Mouse (Mus musculus) kidney, postnatal 36 days (tissue): Measurements from ENCODE around the gene Arsb.

Experiments used
- DNase-seq, 2 experiments: peaks; one replicate each; pipeline ENCODE4 v3.0.0; 2021 to 2022; ENCODE audit warnings: mixed read lengths in 2 of 2

Arsb gene

DNA sequence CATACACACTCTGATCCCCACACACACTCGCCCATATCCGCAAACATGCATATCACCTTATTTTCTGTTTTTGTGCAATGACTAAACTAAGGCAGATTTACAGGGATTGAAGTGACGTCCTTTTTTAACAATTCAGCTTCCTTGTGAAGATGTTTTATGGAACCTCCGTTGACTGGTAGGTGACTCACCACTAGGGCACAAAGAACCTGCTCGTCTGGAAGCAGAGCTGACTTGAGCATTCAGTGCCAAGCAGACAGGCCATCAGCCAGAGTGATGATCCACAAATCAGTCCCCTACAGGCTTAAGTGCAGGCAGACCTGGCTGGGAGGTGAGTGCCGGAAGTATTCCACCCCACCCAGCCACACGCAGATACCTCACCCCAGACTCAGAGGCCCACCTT, 120.7 kb downstream of the Arsb start:
- DNase-seq = no peak

DNA sequence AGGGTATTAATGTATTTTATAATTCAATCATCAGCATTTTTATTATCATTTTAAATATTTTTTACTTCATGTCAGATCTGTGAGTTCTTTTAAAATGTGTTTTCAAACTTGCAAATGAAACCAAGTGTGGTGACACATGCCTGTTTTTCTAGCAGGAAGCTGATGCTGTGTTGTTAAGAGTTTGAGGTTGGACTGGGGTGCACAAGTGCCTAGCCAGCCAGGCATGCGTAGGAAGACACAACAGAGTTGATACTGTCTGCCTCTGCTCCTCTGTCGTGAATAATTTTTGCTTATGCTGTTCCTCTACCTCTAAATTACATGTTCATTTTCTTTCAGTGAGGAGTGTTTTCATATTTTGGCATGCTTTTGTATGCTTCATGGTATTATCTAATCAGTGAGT, 122.7 kb downstream of the Arsb start:
- DNase-seq = no peak

DNA sequence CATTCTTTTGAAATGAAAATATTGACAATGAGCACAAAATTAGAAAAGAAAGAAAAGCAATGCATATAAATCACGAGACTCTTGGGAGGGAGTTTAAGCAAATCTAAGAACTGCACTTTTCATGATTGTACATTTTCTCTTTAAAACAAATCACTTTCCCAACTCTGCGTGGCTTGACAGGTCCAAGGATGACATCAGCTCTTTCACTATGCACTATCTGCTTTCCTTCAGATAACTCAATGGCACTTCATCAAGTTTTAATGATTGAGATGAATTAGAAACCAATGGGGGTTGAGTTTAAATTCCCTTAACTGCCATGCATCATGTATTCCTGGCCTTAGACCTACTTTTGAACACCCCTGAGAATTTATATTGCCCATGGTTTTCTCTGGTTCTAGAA, 124.0 kb downstream of the Arsb start:
- DNase-seq = no peak

DNA sequence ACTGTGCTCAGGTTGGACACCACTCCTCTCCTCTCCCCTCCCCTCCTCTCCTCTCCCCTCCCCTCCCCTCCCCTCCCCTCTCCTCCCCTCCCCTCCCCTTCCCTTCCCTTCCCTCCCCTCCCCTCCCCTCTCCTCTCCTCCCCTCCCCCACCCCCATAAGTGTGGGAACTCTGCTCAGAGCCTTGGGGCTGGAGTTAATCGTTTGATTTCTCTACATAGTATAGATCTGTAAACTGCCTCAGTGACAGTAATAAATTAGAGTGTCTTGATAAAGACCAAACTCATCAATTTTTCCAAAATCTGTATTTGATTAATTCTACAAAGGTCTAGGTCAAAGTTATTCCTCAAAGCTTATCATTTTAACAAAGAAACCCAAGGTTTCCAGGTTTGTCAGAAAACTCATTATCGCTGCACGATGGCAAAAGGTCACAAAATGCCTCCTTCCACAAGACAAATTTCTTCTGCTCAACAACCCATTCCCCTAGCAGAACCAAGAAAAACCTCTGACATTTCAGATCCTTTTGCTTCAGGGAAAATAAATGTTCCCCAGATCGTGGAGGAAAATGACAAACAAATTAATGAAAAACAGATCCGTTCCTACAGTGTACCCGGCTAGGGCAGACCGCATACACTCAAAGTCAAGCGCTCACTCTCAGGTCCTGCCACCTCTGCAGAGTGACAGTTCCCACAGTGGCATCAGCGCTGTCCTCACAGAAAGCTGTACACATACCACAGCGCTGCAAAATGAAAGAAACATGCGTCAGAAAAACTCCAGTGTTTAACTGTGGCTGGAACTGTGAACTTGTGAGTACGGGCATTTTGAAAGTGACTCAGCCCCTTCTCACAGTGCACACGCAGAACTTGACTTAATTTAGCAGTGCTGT, 126.8 kb downstream of the Arsb start:
- DNase-seq = no peak

DNA sequence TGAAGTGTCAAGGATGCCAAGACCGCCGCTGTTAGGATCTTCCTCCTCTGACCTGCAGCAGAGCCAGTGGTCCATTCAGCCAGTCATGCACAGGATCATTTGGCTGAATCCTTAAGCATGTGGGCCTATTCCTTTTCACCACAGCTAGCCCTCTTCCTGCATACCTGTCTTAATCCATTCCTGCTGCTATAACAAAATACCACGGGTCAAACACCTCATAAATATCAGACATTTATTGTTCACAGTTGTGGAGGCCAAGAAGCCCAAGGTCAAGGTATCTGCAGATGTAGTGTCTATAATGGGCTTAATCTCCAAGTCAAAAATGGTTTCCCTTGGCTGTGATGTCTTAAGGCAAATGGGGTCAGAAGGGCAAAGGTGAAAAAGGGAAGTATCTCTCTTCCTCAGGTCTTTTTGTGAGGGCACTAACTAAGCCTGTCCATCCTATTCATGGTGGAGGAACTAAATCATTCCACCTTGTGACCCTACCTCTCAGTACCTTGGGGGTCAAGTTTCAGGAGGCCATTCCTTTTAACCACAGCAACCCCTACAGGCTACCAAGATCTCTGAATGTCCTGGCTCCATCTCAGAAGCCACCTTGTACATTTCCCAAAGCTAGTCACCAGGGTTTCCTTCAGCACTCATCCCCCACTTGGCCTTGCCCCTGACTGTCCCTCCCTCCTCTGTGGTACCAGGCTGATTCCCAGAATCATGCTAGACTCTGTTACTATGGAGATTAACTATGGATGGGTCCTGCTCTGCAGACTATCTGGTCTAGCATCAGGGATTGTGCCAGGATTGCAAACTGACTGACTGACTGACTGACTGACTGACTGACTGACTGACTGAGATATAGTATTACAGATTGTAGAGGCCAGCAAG, 128.2 kb downstream of the Arsb start:
- no peak for DNase-seq

DNA sequence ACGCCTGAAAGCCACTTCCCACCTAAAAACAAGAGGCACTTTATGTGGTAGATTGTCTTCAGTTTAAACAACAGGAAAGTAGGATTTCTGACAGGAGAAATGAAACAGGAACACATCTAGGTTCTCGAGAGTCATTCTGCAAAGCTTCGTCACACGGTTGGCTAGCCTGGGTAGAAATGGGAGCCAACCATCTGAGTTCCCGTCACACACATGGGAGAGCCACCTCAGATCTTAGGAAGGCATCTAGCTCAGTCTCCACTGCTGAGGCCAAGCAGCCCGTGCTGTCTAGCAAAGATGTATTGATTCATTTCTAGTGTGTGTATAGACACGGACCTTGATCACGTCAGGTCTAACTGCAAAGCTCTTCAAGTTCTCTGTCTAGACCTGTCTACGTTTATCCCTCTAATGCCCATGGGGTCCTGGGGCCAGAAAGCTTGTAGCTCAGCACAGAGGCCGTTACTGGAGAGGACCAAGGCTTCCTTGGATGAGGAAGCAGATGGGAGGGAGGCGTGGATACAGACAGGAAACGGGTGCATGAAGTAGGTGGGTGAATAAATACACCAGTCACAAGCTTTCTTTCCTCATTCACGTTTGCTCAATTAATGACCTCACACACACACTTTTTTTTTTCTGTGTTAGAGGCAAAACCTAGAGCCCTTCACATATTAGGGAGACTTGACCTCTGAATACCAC, 129.7 kb downstream of the Arsb start:
- DNase-seq = no peak

DNA sequence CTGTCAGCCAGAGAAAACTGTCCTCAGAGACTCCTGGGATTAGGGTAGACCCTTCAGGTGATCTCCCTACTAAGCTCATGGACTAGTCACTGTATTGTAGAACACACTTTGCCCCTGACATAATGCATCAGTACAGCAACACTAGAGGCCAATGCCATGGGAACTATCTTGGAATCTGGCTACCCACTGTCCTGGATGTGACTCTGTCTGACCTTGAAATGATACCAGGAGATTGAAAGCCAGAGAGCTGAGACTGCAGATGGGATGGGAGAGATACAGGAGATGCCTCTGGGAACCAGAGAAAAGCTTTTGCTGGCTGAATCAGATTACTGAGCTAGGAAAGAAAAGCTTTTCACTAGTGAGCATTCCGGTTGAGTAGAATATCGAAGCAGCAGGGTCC, 130.7 kb downstream of the Arsb start:
- DNase-seq = no peak

DNA sequence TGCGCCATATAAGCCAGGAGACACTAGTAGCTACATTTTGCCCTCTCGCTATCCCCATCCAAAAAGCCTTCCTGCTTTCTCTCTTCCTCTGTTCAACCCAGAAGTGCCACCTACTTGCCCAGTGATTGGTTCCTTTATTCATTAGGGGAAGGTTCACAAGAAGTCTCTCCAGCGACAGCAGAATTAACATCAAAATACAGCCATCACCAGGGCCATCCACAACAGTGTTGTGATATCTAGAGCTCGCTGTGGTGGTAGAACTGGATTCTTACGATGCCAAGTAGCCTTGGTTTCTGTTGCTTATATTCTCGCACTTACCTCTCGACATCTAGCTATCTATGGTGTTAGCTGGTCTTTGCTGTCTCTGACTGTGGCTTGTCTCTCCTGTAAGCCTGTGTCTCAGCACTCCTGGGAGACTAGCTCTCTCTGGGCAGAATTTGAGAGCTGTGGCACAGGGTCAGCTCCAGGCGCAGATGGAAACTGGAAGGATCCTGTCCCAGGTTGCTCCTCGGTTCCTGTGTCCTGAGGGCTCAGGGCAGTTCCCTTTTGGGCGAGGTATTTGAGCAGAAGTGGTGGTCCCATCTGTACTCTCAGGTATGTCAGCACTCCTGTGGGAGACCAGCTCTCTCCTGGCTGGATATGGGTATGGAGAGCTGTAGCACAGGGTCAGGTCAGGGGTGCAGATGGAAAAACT, 135.3 kb downstream of the Arsb start:
- no peak for DNase-seq

DNA sequence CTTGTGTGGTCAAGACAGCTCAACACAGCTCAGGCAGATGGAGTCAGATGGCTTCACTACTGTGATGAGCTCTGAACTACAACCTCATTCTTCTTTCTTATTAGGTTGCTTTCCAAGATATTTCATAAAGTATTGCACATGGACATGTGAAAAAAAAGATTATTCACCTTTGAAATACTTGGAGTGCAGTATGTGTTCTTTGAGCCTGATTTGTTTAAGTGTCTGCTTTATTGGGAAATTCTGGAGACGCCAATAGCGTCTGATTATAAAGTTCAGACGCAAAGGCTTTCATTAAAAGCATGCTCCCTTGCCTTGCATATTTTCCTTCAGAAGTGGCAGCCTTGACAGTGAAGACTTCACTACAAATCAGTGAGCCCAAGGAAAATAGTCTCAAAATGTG, 136.5 kb downstream of the Arsb start:
- no peak for DNase-seq

DNA sequence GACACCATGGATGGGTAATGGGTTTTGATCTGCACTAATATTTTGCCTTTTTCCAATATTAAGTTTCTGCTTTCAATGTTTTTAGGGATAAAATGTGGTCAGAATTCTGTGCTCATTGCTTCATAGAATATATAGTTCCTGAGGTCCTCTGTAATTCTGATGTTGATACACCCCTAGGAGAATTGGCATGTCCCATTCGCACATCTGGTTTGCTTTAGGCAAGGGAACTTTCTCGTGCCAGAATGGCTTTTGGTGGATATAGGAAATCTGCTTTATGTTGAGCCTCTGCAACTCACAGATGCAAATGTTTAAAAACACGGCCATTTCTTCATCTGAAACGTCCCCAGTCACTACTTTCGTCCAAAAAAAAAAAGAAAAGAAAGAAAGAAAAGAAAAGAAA, 138.4 kb downstream of the Arsb start:
- DNase-seq = no peak

DNA sequence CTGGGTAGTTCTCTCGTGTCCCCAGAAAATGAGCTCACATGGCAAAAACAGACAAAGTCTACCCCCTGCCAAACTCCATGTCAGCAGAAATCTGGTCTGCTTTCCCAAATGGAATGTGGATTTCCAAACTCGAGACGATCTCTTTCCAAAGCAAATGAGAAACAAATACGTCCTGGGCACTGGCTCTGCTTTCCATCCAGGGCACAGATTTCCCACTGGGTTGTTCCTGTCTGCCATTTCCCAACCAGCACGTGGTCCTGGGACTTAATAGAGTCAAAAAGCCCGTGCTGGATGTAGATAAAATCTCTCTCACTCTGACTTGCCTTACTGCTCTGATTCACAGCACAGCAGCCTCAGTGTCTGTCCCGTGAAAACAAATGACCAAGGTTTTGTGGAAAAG, 139.6 kb downstream of the Arsb start:
- DNase-seq = peak; percentile 41 to 64

DNA sequence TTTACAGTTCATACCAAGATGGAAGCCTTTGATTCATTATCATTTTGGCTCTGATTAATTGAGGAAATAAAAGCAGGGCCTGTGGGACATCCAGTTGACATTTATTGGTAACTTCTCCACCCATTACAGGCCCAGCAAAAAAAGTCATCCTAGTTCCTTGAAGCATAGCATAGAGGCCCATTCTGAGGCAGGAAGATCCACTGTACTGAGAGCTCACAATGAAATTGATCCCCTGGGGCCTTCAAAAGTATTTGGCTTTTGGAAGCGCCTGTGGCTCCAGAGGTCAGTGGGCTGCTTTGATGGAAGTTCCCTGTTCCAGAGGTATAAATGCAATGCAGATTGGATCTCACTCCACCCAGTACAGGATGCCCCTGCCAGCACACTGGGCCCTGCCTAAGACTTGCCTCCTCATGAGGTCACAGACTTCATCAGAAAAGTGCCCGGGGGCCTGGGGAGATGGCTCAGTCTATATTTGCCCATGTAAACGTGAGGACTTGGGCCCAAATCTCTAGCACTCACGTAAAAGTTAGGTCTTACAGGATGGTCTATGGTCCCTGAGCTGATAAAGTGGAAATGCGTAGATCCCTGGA, 141.0 kb downstream of the Arsb start:
- DNase-seq = no peak

DNA sequence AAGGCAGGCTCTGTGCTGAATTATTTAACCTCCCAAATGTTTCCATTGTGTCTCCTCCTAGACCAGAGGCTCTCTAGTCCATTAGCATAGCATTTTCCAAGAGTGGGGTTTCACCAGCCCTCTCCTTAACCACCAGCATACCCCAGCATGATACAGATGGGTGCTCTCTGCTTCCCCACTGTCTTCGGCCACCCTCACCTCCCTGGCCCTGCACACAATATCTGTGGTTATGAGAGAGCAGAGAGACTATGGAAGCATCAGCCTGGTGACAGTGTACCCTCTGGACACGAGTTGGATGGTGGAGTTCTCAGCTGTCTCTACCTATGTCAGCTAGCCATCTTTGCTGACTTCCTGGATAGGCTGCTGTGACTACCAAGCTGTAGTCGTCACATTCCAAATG, 142.8 kb downstream of the Arsb start:
- DNase-seq = no peak

DNA sequence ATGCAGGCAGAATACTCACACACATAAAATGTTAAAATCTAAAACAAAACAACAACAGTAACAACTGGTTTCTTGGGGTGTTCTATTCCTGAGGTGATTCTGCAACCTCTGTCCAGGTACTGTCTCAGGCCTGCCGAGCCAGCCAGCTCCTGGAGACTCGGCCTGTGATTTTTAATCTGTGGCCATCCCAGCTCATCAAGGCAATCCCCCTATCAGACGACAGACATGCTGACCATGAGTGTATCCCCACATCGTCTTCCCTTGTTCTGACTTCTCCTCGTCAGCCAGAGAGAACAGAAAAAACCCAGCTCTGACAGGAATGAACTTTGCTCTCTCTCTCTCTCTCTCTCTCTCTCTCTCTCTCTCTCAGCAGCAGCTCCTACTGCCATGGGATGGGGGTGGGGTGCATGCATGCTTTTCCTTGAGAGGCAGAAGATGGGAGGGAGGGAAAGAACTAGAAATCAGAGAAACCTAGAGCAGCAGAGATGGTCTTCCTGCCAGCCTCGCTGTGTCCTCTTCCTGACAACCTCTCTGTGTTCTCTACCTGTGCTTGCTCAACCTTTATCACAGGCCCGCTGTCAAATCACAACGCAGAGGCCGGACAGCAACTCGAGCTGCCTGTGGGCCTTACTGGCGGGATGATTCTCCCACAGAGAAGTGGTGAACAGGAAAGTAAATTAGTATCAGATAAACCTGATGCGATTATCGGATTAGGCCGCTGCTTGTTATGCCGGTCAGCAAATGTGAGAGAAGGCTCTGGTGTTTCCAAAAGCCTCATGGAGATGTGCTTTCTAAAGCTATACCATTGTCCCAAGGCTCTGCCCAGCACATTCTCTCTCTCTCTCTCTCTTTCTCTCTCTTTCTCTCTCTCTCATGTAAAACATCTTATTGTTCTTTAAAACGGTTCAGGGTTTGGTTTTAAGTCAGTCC, 144.5 kb downstream of the Arsb start:
- peak; percentile 55 to 71 for DNase-seq

DNA sequence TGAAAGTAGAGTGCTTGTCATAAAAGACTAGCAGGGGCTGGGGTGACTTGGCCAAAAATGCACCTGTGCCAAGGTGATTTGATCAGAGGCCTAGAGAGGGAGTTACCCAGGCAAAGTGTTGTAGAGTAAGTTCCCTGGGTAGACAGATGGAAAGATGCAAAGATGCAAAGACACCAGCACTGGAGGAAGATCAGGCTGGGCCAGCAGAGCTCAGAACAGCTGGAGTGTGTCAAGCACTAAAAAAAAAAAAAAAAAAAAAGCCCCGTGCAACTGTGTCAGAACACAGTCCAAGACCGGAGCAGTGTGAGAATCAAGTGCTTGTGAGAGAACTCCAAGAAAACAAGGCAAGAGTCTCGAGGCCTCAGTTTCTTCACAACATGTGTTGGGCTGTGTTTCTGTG, 148.1 kb downstream of the Arsb start:
- no peak for DNase-seq

DNA sequence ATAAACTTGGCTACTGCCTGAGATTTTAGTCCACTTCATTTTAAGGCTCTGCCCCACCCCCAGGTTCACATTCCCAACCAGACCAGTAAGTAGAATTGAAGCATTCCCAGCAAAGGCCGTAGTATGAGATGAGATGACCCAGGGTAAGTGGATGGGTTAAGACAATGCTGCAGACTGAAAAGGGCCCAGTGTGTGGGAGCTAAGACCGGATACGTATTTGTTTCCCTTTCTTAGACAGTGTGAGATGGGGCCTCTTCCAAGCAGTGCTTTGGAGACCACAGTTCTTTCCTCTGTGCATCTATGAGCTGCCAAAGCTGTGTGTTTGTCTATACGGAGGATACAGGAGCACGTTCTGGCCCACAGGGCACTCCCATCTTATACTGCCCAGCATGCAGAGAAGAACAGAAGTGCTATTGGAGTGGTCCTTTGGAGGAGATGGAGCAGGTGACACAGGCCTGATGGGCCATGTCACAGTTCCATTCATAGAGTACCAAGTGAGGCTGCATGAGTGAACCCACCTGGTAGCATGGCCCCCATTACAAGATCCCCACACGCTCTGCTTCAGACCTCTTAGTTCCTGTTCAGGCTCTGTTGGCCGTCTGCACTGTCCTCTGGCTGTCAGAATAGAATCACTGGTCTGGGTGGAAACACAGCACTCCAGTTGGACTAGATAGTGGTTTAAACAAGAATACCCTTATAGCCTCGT, 148.8 kb downstream of the Arsb start:
- no peak for DNase-seq

DNA sequence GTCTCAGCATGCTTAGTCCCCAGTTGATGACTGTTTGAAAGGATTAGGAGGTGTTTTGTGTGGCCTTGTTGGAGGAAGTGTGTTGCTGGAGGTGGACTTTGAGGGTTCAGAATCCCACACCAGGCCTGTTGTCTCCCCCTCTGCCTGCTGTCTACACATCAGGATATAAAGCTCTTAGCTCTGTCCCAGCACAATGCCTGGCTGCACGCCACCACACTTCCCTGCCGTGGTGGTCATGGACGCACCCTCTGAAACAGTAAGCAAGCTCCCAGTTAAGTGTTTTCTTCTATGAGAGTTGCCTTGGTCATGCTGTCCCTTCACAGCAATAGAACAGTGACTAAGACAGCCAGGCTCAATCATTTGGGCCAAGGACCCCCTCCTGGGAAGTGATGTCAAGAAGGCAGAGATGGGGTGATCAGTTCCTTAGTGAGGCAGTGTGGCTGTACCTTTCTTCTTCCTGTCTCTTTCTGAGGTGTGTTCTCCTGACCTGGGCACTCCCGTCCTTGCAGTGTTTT, 149.4 kb downstream of the Arsb start:
- DNase-seq = peak in 1 of 2 experiments; percentile 65

DNA sequence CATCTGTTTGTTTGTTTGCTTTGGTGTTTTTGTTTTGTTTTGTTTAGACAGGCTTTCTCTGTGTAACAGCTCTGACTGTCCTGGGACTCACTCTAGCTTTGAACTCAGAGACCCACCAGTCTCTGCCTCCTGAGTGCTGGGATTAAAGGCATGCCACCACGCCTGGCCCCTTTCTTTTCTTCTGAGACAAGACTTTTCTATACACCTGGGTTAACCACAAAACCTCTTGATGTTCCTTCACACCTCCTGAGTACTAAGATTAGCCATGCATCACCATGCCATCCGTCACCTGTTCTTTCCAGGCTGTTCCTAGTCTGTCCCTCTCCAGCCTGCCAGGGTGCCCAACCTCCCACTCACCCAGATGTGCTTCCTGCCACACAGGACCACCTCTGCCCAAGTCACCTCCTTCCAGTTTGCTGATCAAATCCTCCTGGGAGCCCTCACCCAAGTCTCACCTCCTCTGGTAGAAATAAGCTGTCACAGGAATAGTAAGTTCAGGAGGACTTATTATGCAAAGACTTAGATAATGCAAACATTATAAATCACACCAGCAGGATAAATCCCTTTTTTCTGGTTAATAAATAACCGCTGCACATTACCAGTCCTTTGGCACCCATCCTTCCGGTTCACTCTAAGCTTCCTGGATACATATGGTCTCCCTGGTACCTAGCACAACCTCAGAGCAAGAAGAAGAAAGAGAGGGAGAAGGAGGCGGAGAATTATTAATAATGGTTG, 150.6 kb downstream of the Arsb start:
- DNase-seq = no peak

DNA sequence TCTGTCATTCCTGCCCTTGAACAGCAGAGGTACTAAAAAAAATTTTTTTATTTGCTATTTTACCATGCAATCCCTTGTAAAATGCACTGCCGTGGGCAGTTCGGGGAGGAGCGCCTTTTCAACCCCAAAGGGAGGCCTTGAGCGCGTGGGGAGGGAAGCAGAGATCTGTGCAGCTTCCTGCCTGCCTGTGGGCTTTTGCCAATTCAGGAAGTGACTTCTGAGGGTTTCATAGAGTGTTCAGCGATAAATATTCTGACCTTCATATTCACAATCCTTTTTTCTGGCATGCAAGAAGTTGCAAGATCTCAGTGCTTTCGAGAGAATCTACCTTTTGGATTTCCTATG, 151.1 kb downstream of the Arsb start:
- DNase-seq = peak; percentile 48 to 58
